Mouse (Mus musculus): ENCODE results near the gene Vhl. TPM values are rescaled to one million over a fixed set of nuclear protein-coding genes. Genes with fewer than 3 reads are reported as not detected.

Vhl gene
- total and polyA plus RNA-seq, 3 experiments, result 8.3 to 11.2 (median 8.6) TPM

GRCm38 (mm10) chr6:113662964-113663700, 39.4 kb downstream of the Vhl start:
- WGBS, result 84% methylated on average over 8 of the region's 8 CpGs
- no peak overlapping the region for H3K4me3 ChIP-seq
- H3K9ac ChIP-seq (ENCODE audit: low read depth, low read length), result no peak overlapping the region
- no peak for DNase-seq
- intact Hi-C loops (cut with DNase I), result no loop called here
- peaks cover 29% of the 10 kb centered on the region for H3K4me1 ChIP-seq (ENCODE audit: control insufficient read depth, insufficient read depth, low read length)
- H3K36me3 ChIP-seq (ENCODE audit: control insufficient read depth, insufficient read depth, low read length), result no peaks in the 10 kb centered on the region; the same call in 1 of the 2 replicates
- H3K79me2 ChIP-seq (replicated peaks; ENCODE audit: control insufficient read depth, insufficient read depth, low read length), result no peaks in the 10 kb centered on the region
- H3K27me3 ChIP-seq (ENCODE audit: control insufficient read depth, insufficient read depth, low read length), result no peaks in the 10 kb centered on the region
- H3K27ac ChIP-seq, result peak overlapping the region; percentile 6; the same call in 1 of the 2 replicates
- TF ChIP-seq CTCF (IDR thresholded peaks at IDR 0.05) (peak; percentile 17; the same call in 1 of the 2 replicates), EP300 (IDR thresholded peaks at IDR 0.05; ENCODE audit: insufficient read depth, low read depth, low read length) (no peak), POLR2A (IDR thresholded peaks at IDR 0.05; ENCODE audit: insufficient read depth, low read depth, low read length) (no peak)

GRCm38 (mm10) chr6:113664305-113664704, 40.5 kb downstream of the Vhl start:
- H3K9ac ChIP-seq (ENCODE audit: low read depth, low read length), result no peak overlapping the region
- H3K79me2 ChIP-seq (replicated peaks; ENCODE audit: control insufficient read depth, insufficient read depth, low read length), result no peaks in the 10 kb centered on the region
- DNase-seq, result no peak
- H3K4me3 ChIP-seq, result no peak overlapping the region
- H3K36me3 ChIP-seq (ENCODE audit: control insufficient read depth, insufficient read depth, low read length), result no peaks in the 10 kb centered on the region; the same call in 1 of the 2 replicates
- TF ChIP-seq EP300 (IDR thresholded peaks at IDR 0.05; ENCODE audit: insufficient read depth, low read depth, low read length) (no peak), CTCF (IDR thresholded peaks at IDR 0.05) (no peak), POLR2A (IDR thresholded peaks at IDR 0.05; ENCODE audit: insufficient read depth, low read depth, low read length) (no peak)
- H3K27ac ChIP-seq, result no peak overlapping the region
- peaks cover 26% of the 10 kb centered on the region for H3K4me1 ChIP-seq (ENCODE audit: control insufficient read depth, insufficient read depth, low read length)
- 80% methylated on average over 7 of the region's 7 CpGs for WGBS
- no peaks in the 10 kb centered on the region for H3K27me3 ChIP-seq (ENCODE audit: control insufficient read depth, insufficient read depth, low read length)
- intact Hi-C loops (cut with DNase I), result no loop called here

GRCm38 (mm10) chr6:113667611-113668122, 43.9 kb downstream of the Vhl start:
- Histone ChIP-seq H3K4me1 (ENCODE audit: control insufficient read depth, insufficient read depth, low read length) (peaks cover 13% of the 10 kb centered on the region), H3K27ac (peak overlapping the region; percentile 82), H3K79me2 (replicated peaks; ENCODE audit: control insufficient read depth, insufficient read depth, low read length) (no peaks in the 10 kb centered on the region), H3K4me3 (no peak overlapping the region), H3K27me3 (ENCODE audit: control insufficient read depth, insufficient read depth, low read length) (no peaks in the 10 kb centered on the region), H3K36me3 (ENCODE audit: control insufficient read depth, insufficient read depth, low read length) (no peaks in the 10 kb centered on the region), H3K9ac (ENCODE audit: low read depth, low read length) (no peak overlapping the region)
- no peak for DNase-seq
- TF ChIP-seq EP300 (IDR thresholded peaks at IDR 0.05; ENCODE audit: insufficient read depth, low read depth, low read length) (no peak), POLR2A (IDR thresholded peaks at IDR 0.05; ENCODE audit: insufficient read depth, low read depth, low read length) (no peak), CTCF (IDR thresholded peaks at IDR 0.05) (no peak)
- intact Hi-C loops (cut with DNase I), result loop anchor here (1.0 kb wide), 1 partner anchor 29 kb away; the partner anchor contains the start of gene Irak2
- 48% methylated on average over 8 of the region's 8 CpGs for WGBS

GRCm38 (mm10) chr6:113668287-113669154, 44.8 kb downstream of the Vhl start:
- Histone ChIP-seq H3K9ac (ENCODE audit: low read depth, low read length) (peak overlapping the region; percentile 15), H3K4me3 (no peak overlapping the region), H3K36me3 (ENCODE audit: control insufficient read depth, insufficient read depth, low read length) (no peaks in the 10 kb centered on the region), H3K79me2 (replicated peaks; ENCODE audit: control insufficient read depth, insufficient read depth, low read length) (no peaks in the 10 kb centered on the region), H3K4me1 (ENCODE audit: control insufficient read depth, insufficient read depth, low read length) (peaks cover 13% of the 10 kb centered on the region), H3K27ac (peak overlapping the region; percentile 82), H3K27me3 (ENCODE audit: control insufficient read depth, insufficient read depth, low read length) (no peaks in the 10 kb centered on the region)
- WGBS, result 29% methylated on average over 15 of the region's 15 CpGs
- peak; percentile 66 to 83 for DNase-seq
- TF ChIP-seq EP300 (IDR thresholded peaks at IDR 0.05; ENCODE audit: insufficient read depth, low read depth, low read length) (peak; percentile 78; the same call in 1 of the 2 replicates), POLR2A (IDR thresholded peaks at IDR 0.05; ENCODE audit: insufficient read depth, low read depth, low read length) (0 out of 2 replicates have a peak, but pooled peaks have one; percentile 12), CTCF (IDR thresholded peaks at IDR 0.05) (no peak)
- intact Hi-C loops (cut with DNase I), result loop anchor here (1.0 kb wide), 1 partner anchor 30 kb away; the partner anchor contains the start of gene Irak2

- Histone ChIP-seq H3K4me1 (ENCODE audit: control insufficient read depth, insufficient read depth, low read length) (peaks cover 13% of the 10 kb centered on the region), H3K27me3 (ENCODE audit: control insufficient read depth, insufficient read depth, low read length) (no peaks in the 10 kb centered on the region), H3K4me3 (no peak overlapping the region), H3K36me3 (ENCODE audit: control insufficient read depth, insufficient read depth, low read length) (no peaks in the 10 kb centered on the region), H3K9ac (ENCODE audit: low read depth, low read length) (no peak overlapping the region), H3K27ac (peak overlapping the region; percentile 82), H3K79me2 (replicated peaks; ENCODE audit: control insufficient read depth, insufficient read depth, low read length) (no peaks in the 10 kb centered on the region)
- TF ChIP-seq EP300 (IDR thresholded peaks at IDR 0.05; ENCODE audit: insufficient read depth, low read depth, low read length) (no peak), CTCF (IDR thresholded peaks at IDR 0.05) (no peak), POLR2A (IDR thresholded peaks at IDR 0.05; ENCODE audit: insufficient read depth, low read depth, low read length) (no peak)
- no peak for DNase-seq
- 67% methylated on average over 7 of the region's 7 CpGs for WGBS
- intact Hi-C loops (cut with DNase I), result no loop called here
These were observed 46.1 kb downstream of the Vhl start for GRCm38 (mm10) chr6:113669821-113670220.

Measured in heart, adult 2 months (tissue).